Mouse (Mus musculus): ENCODE data around the gene Arid1b. TPM values are rescaled to one million over a fixed set of nuclear protein-coding genes. Genes with fewer than 3 reads are reported as not detected.

Gene Arid1b
- polyA plus RNA-seq, 1 experiment, result 2.6 TPM

DNA sequence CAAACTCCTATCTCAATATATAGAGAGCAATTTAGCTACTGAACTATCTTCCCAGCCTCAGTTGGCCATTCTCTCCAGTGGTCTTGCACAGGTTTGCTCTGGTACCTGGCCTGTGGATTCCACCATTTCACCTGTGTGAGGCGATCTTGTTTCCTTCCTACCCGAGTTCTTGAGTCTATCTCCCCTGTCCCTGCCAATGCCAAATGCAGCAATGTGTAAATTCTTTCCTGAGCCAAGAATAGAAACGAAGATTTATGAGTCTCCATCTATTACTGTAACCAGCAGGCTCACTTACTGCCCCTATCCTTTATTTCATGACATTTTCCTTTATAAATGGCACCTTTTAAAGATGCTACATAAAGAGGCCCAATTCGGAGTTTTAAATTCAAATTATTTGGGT is 376.9 kb downstream of the Arid1b start:
- Histone ChIP-seq H3K27me3 (ENCODE audit: control insufficient read depth) (no peaks in the 10 kb centered on the region), H3K4me1 (ENCODE audit: control insufficient read depth) (no peaks in the 10 kb centered on the region), H3K9me3 (ENCODE audit: control insufficient read depth, low read length) (no peaks in the 10 kb centered on the region), H3K36me3 (ENCODE audit: control insufficient read depth) (no peaks in the 10 kb centered on the region), H3K4me3 (replicated peaks) (no peak overlapping the region)
- TF ChIP-seq GATA1 (IDR thresholded peaks at IDR 0.05; ENCODE audit: low read length), result no peak
- no peak for TF ChIP-seq TAL1 (IDR thresholded peaks at IDR 0.05; ENCODE audit: low read length)

DNA sequence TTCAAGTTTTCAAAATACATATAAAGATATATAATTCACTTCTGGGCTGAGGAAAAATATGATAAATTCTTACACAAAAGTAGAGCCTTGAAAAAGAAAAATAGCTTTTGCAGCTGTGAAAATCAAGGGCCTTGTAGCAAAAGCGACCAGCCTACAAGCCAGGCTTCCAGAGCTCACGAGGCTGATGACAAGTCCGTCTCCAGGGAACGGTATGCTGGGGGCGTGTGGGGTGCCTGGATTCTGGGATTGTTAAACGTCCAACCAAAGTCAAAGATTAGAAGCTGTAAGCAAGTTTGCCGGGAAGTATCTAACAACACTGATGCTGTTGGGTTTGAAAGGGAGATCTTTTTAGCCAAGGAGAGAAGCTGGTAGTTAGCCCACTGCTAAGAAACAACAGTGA is 377.4 kb downstream of the Arid1b start:
- no peaks in the 10 kb centered on the region for H3K36me3 ChIP-seq (ENCODE audit: control insufficient read depth)
- no peak for TF ChIP-seq TAL1 (IDR thresholded peaks at IDR 0.05; ENCODE audit: low read length)
- TF ChIP-seq GATA1 (IDR thresholded peaks at IDR 0.05; ENCODE audit: low read length), result no peak
- H3K4me3 ChIP-seq (replicated peaks), result no peak overlapping the region
- H3K4me1 ChIP-seq (ENCODE audit: control insufficient read depth), result no peaks in the 10 kb centered on the region
- no peaks in the 10 kb centered on the region for H3K27me3 ChIP-seq (ENCODE audit: control insufficient read depth)
- no peaks in the 10 kb centered on the region for H3K9me3 ChIP-seq (ENCODE audit: control insufficient read depth, low read length)

GRCm38 (mm10) chr17:5372951-5373350 is 378.8 kb downstream of the Arid1b start:
- Histone ChIP-seq H3K36me3 (ENCODE audit: control insufficient read depth) (no peaks in the 10 kb centered on the region), H3K9me3 (ENCODE audit: control insufficient read depth, low read length) (no peaks in the 10 kb centered on the region), H3K4me3 (replicated peaks) (no peak overlapping the region), H3K27me3 (ENCODE audit: control insufficient read depth) (no peaks in the 10 kb centered on the region), H3K4me1 (ENCODE audit: control insufficient read depth) (peaks cover 1% of the 10 kb centered on the region)
- TF ChIP-seq GATA1 (IDR thresholded peaks at IDR 0.05; ENCODE audit: low read length), result no peak
- TF ChIP-seq TAL1 (IDR thresholded peaks at IDR 0.05; ENCODE audit: low read length), result no peak

DNA sequence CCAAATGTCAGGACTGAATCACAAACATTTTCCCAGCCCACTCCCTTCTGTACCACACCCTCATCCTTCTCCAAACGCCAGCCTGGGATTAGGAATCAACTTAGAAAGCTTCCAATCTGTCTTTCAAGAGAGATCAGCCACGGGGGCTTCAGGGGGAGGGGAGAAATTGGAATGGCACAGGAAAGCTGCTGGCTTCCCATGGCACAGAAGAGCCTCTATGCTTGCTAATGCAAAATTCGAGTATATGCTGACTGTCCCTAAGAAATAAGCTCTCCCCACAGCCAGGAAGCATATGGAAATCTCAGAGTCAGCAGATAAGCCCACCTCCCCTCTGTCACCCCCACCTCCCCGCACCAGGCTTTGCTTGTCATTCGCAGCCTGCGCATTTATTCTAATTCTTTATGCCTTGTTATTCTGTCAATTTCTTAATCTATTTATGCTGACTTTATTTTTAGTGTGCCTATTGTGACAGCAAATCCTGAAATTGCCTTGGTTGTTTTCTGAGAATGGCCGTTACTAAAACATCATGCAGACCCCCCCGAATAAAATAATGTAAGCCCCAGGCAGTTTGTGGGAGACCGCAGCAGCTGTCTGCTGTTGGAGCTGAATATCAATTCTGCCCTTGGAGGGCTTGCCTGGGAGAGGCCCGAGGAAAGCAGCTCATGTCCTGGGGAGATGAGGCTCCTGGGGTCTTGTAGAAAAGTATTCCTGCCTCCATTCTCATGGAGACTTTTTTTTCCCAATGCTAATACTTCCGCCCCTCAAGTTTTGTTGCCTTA is 383.2 kb downstream of the Arid1b start:
- Histone ChIP-seq H3K36me3 (ENCODE audit: control insufficient read depth) (no peaks in the 10 kb centered on the region), H3K27me3 (ENCODE audit: control insufficient read depth) (no peaks in the 10 kb centered on the region), H3K4me3 (replicated peaks) (no peak overlapping the region), H3K4me1 (ENCODE audit: control insufficient read depth) (peaks cover 4% of the 10 kb centered on the region), H3K9me3 (ENCODE audit: control insufficient read depth, low read length) (no peaks in the 10 kb centered on the region)
- TF ChIP-seq TAL1 (IDR thresholded peaks at IDR 0.05; ENCODE audit: low read length) (no peak), GATA1 (IDR thresholded peaks at IDR 0.05; ENCODE audit: low read length) (no peak)

DNA sequence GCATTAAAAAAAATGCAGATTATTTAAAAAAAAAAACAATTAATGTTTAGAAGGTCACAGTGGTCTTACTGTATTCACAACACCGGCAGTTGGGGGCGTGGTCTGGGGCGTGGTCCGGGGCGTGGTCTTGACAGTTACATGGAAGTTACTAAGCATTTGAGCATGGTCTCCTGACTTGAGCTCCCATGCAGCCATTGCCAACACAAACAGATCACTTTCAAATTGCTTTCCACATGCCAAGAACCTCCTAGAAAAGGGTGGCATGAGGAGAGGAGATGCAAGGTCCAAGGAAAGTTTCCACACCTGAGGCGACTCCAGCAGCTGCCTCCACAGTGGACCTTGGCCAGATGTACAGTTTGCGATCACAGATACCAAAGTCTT is 383.8 kb downstream of the Arid1b start:
- Histone ChIP-seq H3K36me3 (ENCODE audit: control insufficient read depth) (no peaks in the 10 kb centered on the region), H3K4me1 (ENCODE audit: control insufficient read depth) (peaks cover 4% of the 10 kb centered on the region), H3K27me3 (ENCODE audit: control insufficient read depth) (no peaks in the 10 kb centered on the region), H3K9me3 (ENCODE audit: control insufficient read depth, low read length) (no peaks in the 10 kb centered on the region), H3K4me3 (replicated peaks) (no peak overlapping the region)
- TF ChIP-seq TAL1 (IDR thresholded peaks at IDR 0.05; ENCODE audit: low read length), result no peak
- TF ChIP-seq GATA1 (IDR thresholded peaks at IDR 0.05; ENCODE audit: low read length), result no peak

GRCm38 (mm10) chr17:5385694-5386093 is 391.6 kb downstream of the Arid1b start:
- TF ChIP-seq GATA1 (IDR thresholded peaks at IDR 0.05; ENCODE audit: low read length) (0 out of 2 replicates have a peak, but pooled peaks have one; percentile 11), TAL1 (IDR thresholded peaks at IDR 0.05; ENCODE audit: low read length) (no peak)
- Histone ChIP-seq H3K27me3 (ENCODE audit: control insufficient read depth) (no peaks in the 10 kb centered on the region), H3K9me3 (ENCODE audit: control insufficient read depth, low read length) (no peaks in the 10 kb centered on the region), H3K4me1 (ENCODE audit: control insufficient read depth) (no peaks in the 10 kb centered on the region), H3K36me3 (ENCODE audit: control insufficient read depth) (no peaks in the 10 kb centered on the region), H3K4me3 (replicated peaks) (no peak overlapping the region)

DNA sequence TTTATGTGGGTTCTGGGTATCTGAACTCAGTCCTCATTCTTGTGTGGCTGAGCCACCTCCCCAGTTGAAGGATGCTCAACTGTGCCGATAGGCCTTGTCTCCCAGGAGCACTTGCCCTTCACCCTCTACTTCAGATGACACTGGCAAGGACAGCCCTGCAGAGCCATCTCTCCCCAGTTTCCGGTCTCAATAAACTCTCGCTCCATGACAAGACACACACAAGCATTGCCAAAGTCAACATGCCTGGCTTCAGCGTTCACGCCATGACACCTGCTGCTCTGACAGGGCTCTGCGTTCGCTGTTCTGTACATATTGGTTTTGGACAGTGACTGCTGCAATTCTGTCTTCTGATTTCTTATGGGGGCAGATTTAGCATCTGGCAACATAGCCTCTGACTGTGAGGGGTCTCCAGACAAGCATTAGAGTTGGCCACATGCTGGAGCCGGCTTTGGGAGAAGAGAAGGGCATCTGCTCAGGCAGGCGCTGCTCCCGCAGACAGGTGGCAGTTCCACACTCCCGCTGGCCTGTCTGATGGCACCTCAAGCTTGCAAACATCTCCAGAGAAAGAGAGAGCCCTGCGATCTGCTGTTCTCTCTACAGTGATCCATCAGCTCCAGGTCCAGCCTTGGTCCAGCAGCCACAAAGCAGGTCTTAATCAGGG is 392.9 kb downstream of the Arid1b start:
- Histone ChIP-seq H3K4me1 (ENCODE audit: control insufficient read depth) (no peaks in the 10 kb centered on the region), H3K27me3 (ENCODE audit: control insufficient read depth) (no peaks in the 10 kb centered on the region), H3K9me3 (ENCODE audit: control insufficient read depth, low read length) (no peaks in the 10 kb centered on the region), H3K36me3 (ENCODE audit: control insufficient read depth) (no peaks in the 10 kb centered on the region), H3K4me3 (replicated peaks) (no peak overlapping the region)
- no peak for TF ChIP-seq TAL1 (IDR thresholded peaks at IDR 0.05; ENCODE audit: low read length)
- TF ChIP-seq GATA1 (IDR thresholded peaks at IDR 0.05; ENCODE audit: low read length), result no peak

DNA sequence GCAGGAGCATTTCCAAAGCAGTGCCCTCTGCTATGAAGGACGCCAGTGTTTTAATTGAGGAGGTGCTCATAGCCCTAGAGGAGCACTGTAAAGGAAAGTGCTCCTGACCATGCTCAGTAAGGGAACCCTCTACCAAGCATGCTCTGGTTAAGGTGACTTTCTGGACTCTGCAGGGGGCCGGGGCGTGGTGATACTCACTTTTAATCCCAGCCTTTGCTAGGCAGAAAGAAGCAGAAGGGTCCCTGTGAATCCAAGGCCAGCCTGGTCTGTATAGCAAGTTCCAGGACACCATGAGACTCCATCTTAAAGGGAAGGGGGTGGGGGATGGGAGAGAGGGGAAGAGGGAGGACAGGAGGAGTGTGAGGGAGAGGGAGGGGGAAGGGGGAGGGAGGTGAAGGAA is 394.2 kb downstream of the Arid1b start:
- H3K27me3 ChIP-seq (ENCODE audit: control insufficient read depth), result no peaks in the 10 kb centered on the region
- H3K36me3 ChIP-seq (ENCODE audit: control insufficient read depth), result no peaks in the 10 kb centered on the region
- H3K4me3 ChIP-seq (replicated peaks), result no peak overlapping the region
- no peaks in the 10 kb centered on the region for H3K9me3 ChIP-seq (ENCODE audit: control insufficient read depth, low read length)
- H3K4me1 ChIP-seq (ENCODE audit: control insufficient read depth), result no peaks in the 10 kb centered on the region
- TF ChIP-seq GATA1 (IDR thresholded peaks at IDR 0.05; ENCODE audit: low read length) (no peak), TAL1 (IDR thresholded peaks at IDR 0.05; ENCODE audit: low read length) (no peak)

DNA sequence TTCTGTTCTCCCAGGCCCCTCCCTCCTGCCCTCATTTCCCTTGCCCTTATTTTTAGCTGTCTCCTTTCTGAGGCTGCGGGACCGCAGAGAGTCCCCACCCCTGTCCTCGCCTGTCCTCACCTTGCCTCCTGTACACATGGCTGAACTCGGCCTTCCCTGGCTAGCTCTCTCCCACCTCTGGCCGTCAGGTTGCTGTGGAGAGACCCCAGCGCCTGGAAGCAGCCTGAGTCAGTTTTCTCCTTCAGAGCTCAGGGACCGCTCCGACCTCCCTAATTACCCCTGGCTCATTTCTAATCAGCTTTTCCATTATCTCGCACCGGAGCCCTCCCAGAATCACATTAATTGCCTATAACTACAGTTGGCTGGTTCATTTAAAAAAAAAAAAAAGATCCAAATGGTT is 396.6 kb downstream of the Arid1b start:
- TF ChIP-seq GATA1 (IDR thresholded peaks at IDR 0.05; ENCODE audit: low read length) (no peak), TAL1 (IDR thresholded peaks at IDR 0.05; ENCODE audit: low read length) (no peak)
- Histone ChIP-seq H3K4me3 (replicated peaks) (no peak overlapping the region), H3K4me1 (ENCODE audit: control insufficient read depth) (no peaks in the 10 kb centered on the region), H3K9me3 (ENCODE audit: control insufficient read depth, low read length) (no peaks in the 10 kb centered on the region), H3K27me3 (ENCODE audit: control insufficient read depth) (no peaks in the 10 kb centered on the region), H3K36me3 (ENCODE audit: control insufficient read depth) (no peaks in the 10 kb centered on the region)
